Mouse (Mus musculus): ENCODE measurements around the gene Ecm1. TPM values are rescaled to one million over a fixed set of nuclear protein-coding genes. Genes with fewer than 3 reads are reported as not detected.
A peak's percentile ranks its signal among the peaks of the same experiment; 100 is the strongest.

The Ecm1 gene
- polyA plus RNA-seq, 1 experiment from 2014 or later = 35.8 TPM

DNA sequence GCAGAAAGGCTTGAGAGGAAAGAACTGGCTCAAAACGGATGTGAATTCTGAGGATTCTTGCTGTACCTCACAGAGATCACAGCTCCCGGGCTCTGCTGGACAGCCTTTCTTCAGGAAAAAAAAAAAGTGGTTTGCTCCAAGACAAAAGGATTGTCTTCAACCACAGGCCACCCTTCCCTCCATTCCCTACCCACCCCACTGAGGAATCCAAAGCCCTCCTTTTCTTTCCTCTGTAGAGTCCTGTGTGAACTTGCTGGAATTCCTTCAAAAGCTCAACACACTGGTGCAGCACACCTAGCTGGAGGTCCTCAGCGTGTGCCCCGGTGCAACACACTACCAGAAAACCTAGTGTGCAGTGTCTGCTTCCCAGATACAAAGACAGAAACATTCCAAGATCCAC lies 22.4 kb upstream of the Ecm1 start:
- Histone ChIP-seq H3K9ac (ENCODE audit: low read depth, low read length) (no peak overlapping the region), H3K4me2 (replicated peaks; ENCODE audit: low read depth) (no peak overlapping the region), H3K4me1 (replicated peaks; ENCODE audit: control insufficient read depth, insufficient read depth, low read length) (no peaks in the 10 kb centered on the region), H3K27ac (ENCODE audit: low read depth, low read length) (no peak overlapping the region), H3K27me3 (replicated peaks; ENCODE audit: control insufficient read depth, insufficient read depth, low read length) (no peaks in the 10 kb centered on the region), H3K36me3 (ENCODE audit: control insufficient read depth, insufficient read depth) (peaks cover 33% of the 10 kb centered on the region), H3K4me3 (ENCODE audit: low read depth, low read length) (no peak overlapping the region), H3K9me3 (ENCODE audit: control insufficient read depth) (no peaks in the 10 kb centered on the region)
- no peak for ATAC-seq
- TF ChIP-seq CTCF (IDR thresholded peaks at IDR 0.05; ENCODE audit: low read depth) = no peak
- WGBS = 72% methylated on average over 4 of the region's 4 CpGs

DNA sequence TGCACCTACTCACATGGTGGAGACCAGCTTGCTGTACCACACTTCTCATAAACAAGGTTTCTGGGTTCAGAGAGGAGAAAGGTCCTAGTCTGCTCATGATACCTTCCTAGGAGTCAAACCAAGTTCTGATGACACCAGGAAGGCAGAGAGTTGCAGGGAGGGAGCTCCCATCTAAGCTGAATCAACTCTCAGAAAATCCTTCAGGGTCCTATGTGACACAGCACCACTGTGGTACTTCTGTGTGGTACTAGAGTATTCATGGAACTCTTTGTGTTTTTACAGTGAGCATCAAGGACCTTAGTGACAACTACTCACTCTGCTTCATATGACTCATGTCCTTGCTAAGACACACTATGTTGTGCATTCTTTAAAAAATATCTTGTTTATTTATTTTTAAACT lies 21.3 kb upstream of the Ecm1 start:
- Histone ChIP-seq H3K4me3 (ENCODE audit: low read depth, low read length) (no peak overlapping the region), H3K9me3 (ENCODE audit: control insufficient read depth) (no peaks in the 10 kb centered on the region), H3K4me1 (replicated peaks; ENCODE audit: control insufficient read depth, insufficient read depth, low read length) (no peaks in the 10 kb centered on the region), H3K9ac (ENCODE audit: low read depth, low read length) (no peak overlapping the region), H3K36me3 (ENCODE audit: control insufficient read depth, insufficient read depth) (peaks cover 21% of the 10 kb centered on the region), H3K27ac (ENCODE audit: low read depth, low read length) (no peak overlapping the region), H3K27me3 (replicated peaks; ENCODE audit: control insufficient read depth, insufficient read depth, low read length) (no peaks in the 10 kb centered on the region), H3K4me2 (replicated peaks; ENCODE audit: low read depth) (no peak overlapping the region)
- no peak for TF ChIP-seq CTCF (IDR thresholded peaks at IDR 0.05; ENCODE audit: low read depth)
- no peak for ATAC-seq

DNA sequence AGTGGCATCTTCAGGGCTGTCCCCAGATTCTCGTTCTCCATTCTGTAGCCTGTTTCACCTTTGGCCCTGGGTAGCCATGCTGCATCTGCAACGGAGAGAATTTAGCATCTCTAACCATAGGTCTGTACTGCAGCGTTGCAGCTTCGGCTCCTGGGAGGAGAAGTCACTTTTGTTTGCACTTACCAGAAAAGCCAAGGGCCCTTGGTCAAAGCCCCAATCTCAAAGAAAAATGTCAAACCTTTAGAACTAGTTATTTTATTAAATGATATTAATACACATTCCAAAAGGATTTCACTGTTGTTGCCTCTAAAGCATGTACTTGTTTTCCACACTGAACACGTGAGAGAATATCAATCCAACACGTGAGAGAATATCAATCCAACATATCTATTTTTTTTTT lies 20.7 kb upstream of the Ecm1 start, which contains the start of gene Tars2:
Gene Tars2, minus strand, starts transcription at position 101 of the 400 bp plus-strand sequence.
- H3K9me3 ChIP-seq (ENCODE audit: control insufficient read depth) = no peaks in the 10 kb centered on the region
- WGBS = 91% methylated on average over 6 of the region's 6 CpGs
- no peak for ATAC-seq
- H3K4me3 ChIP-seq (ENCODE audit: low read depth, low read length) = no peak within 1 kb of the TSS
- no peaks in the 10 kb centered on the region for H3K4me1 ChIP-seq (replicated peaks; ENCODE audit: control insufficient read depth, insufficient read depth, low read length)
- H3K36me3 ChIP-seq (ENCODE audit: control insufficient read depth, insufficient read depth) = peaks cover 16% of the 10 kb centered on the region
- no peaks in the 10 kb centered on the region for H3K27me3 ChIP-seq (replicated peaks; ENCODE audit: control insufficient read depth, insufficient read depth, low read length)
- no peak within 1 kb of the TSS for H3K27ac ChIP-seq (ENCODE audit: low read depth, low read length)
- H3K4me2 ChIP-seq (replicated peaks; ENCODE audit: low read depth) = no peak within 1 kb of the TSS
- no peak for TF ChIP-seq CTCF (IDR thresholded peaks at IDR 0.05; ENCODE audit: low read depth)
- no peak within 1 kb of the TSS for H3K9ac ChIP-seq (ENCODE audit: low read depth, low read length)

DNA sequence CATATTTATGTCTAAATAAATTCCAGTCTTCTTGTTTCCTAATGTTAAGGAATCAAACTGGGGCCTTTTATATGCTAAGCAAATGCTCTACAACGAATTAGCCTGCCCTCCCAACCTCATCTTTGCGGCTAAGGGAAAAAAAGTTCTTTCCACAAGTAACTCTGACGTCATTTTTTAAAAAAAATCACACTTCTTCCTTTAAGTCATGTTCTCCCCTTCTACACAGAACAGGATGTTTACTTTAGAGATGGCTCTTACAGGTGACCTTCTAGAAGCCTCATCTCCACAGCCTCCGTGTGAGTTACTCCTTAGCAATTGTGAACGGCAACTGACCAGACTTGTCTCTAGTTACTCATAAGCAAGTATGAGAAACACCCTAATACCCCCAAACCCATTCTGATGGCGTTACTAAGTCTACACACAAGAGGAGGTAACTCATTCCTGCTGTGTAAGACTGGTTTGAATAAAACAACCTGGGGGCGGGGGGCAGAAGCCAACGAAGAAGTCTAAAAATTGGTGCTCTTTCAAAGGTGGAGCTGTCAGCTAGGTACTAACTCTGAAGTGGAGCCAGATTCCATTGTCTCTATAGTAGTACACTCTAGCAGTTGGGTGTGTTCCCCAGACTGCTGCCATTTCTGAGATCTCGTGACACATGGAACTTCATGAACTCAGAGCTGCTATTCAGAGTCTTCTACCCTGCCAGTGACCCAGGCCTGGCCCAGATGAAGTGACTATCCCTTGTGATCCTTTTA lies 19.3 kb upstream of the Ecm1 start:
- WGBS = 37% methylated on average over 9 of the region's 9 CpGs
- Histone ChIP-seq H3K4me2 (replicated peaks; ENCODE audit: low read depth) (no peak overlapping the region), H3K27me3 (replicated peaks; ENCODE audit: control insufficient read depth, insufficient read depth, low read length) (no peaks in the 10 kb centered on the region), H3K4me3 (ENCODE audit: low read depth, low read length) (no peak overlapping the region), H3K9me3 (ENCODE audit: control insufficient read depth) (no peaks in the 10 kb centered on the region), H3K4me1 (replicated peaks; ENCODE audit: control insufficient read depth, insufficient read depth, low read length) (no peaks in the 10 kb centered on the region), H3K9ac (ENCODE audit: low read depth, low read length) (no peak overlapping the region), H3K36me3 (ENCODE audit: control insufficient read depth, insufficient read depth) (peaks cover 1% of the 10 kb centered on the region; the same call in 1 of the 2 replicates), H3K27ac (ENCODE audit: low read depth, low read length) (no peak overlapping the region)
- ATAC-seq = no peak
- TF ChIP-seq CTCF (IDR thresholded peaks at IDR 0.05; ENCODE audit: low read depth) = no peak

DNA sequence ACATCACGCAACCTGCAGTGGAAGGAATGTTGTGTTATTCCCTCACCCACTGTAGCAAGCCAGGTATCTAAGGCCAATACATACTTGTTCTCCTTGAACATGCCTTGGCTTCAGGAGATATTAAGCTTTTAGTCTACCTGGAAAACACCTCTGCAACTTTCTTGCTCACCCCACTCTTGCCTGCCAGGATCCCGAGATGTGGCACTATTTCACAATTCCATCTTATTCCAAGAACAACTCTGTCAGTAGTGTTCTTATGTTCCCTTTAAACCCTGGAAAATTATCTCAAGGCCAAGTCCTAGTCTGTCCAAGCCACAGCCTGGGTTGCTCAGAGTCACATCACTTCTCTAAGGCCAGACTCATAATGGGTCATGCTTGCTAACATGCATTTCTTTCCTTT lies 17.4 kb upstream of the Ecm1 start:
- H3K36me3 ChIP-seq (ENCODE audit: control insufficient read depth, insufficient read depth) = peaks cover 13% of the 10 kb centered on the region
- H3K4me1 ChIP-seq (replicated peaks; ENCODE audit: control insufficient read depth, insufficient read depth, low read length) = no peaks in the 10 kb centered on the region
- H3K9ac ChIP-seq (ENCODE audit: low read depth, low read length) = no peak overlapping the region
- no peaks in the 10 kb centered on the region for H3K27me3 ChIP-seq (replicated peaks; ENCODE audit: control insufficient read depth, insufficient read depth, low read length)
- no peak overlapping the region for H3K4me2 ChIP-seq (replicated peaks; ENCODE audit: low read depth)
- H3K4me3 ChIP-seq (ENCODE audit: low read depth, low read length) = no peak overlapping the region
- TF ChIP-seq CTCF (IDR thresholded peaks at IDR 0.05; ENCODE audit: low read depth) = no peak
- H3K9me3 ChIP-seq (ENCODE audit: control insufficient read depth) = no peaks in the 10 kb centered on the region
- WGBS = 86% methylated on average over 2 of the region's 2 CpGs
- H3K27ac ChIP-seq (ENCODE audit: low read depth, low read length) = no peak overlapping the region
- ATAC-seq = no peak

DNA sequence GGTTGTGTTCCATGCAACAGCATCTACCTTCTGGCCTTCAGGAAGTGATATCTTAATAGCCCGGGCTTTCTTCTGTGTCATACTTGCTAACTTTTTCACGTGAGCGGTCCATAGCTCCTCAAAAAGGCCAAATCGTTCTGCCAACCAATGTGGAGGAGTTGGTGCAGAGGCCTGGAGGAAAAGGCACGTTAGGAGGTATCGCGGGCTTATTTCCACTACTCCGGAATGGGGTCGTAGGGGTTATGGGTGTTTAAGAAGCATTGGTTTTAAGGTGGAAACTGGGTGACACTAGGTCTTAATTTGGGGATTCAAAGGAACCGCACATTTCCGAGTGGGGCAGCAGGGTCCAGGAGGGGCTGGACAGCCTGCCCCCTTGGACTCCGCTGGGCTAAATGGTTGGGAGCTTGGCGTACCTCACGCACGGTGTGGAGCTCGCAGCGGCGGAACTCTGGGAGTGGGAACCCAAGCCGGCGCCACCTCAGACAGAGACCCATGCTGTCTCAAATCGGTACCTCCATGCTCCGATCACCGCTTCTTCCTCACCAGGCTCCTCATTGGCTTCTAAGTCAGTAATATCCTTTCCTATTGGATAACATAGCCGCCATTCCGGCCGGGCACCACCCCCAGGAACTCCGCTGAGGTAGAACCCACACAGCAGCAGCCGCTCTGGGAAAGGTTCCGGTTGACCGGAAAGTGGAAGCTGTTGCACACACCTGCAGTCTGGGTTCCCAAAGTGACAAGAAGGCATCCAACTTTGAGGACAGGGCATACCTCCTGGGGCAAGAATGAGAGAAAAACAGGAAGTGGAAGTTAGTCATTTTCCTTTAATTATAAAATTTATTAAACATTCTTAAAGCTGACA lies 15.2 kb upstream of the Ecm1 start:
- no peak for TF ChIP-seq CTCF (IDR thresholded peaks at IDR 0.05; ENCODE audit: low read depth)
- Histone ChIP-seq H3K9me3 (ENCODE audit: control insufficient read depth) (no peaks in the 10 kb centered on the region), H3K27me3 (replicated peaks; ENCODE audit: control insufficient read depth, insufficient read depth, low read length) (no peaks in the 10 kb centered on the region), H3K4me3 (ENCODE audit: low read depth, low read length) (peak overlapping the region; percentile 87), H3K36me3 (ENCODE audit: control insufficient read depth, insufficient read depth) (peaks cover 34% of the 10 kb centered on the region), H3K4me1 (replicated peaks; ENCODE audit: control insufficient read depth, insufficient read depth, low read length) (no peaks in the 10 kb centered on the region), H3K27ac (ENCODE audit: low read depth, low read length) (peak overlapping the region; percentile 41; the same call in 1 of the 2 replicates), H3K4me2 (replicated peaks; ENCODE audit: low read depth) (peak overlapping the region; percentile 73), H3K9ac (ENCODE audit: low read depth, low read length) (peak overlapping the region; percentile 74)
- WGBS = under 1% methylated on average over 30 of the region's 30 CpGs
- peak; percentile 97 for ATAC-seq
